Mouse (Mus musculus) c-Kit-positive CD71-positive TER-119-negative erythroid progenitor cells, embryonic 14.5 days (primary cell): ENCODE results near the gene Cyp26b1.

Experiments
- DNase-seq: peaks from one replicate; pipeline ENCODE4 v3.0.0-alpha.2; 2013; ENCODE audit warnings: low read depth

The Cyp26b1 gene

DNA sequence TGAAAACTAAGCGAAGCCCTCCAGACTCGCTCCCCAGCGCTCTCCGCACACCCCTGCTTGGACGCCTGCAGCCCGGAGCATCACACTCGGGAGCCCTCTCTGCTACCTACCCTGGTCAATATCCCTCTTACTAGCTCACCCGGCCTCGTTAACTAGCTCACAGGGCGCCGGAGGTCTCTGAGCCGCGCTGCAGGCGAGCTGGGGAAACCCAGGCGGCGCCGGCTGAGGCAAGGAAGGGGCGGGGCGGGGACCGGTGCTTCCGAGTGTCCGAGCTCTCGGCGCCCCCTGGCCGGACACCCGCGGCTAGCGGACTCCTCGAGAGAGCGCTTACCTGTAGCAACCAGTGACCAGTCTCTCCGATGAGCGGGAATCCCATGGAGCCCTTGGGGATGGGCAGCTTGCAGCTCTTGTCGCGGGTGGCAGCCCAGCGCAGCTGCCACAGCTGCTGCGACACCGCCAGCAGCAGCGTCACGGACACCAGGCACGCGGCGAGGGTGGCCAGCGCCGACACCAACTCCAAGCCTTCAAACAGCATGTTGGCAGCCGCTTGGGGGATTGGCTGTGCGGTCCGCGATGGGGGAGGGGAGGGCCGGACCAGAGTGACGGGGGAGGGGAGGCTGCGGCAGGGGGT is 6.1 kb downstream of the Cyp26b1 start:
- DNase-seq: no peak

DNA sequence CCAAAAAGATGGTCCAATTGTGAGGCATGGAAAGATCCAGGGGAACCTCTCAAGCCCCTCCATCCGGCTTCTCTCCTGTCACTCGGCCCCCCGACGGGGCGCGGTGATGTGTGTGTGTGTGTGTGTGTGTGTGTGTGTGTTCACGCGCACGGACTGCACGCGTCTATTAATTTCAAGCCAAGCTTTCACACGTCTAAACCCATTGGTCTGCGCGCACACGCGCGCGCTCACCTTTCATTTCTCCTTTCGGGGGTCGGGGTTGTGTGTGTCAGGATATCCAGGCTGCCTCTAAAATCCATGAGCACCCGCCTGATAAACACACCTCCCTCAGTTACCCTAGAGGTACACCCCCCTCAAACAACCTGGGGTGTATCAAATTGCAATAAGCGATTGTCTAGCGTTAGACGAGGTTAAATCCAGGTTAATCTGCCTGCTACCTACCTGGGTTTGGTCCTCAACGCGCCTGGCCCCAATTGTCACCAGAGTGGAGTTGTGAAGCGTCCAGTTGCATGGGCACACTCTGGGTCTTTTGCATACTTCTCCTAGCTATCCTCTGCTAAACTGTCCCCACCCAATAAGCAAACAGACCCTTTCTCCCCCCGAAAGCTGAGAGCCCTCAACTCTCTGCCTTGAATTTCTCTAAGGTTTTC is 7.0 kb downstream of the Cyp26b1 start:
- DNase-seq: no peak

DNA sequence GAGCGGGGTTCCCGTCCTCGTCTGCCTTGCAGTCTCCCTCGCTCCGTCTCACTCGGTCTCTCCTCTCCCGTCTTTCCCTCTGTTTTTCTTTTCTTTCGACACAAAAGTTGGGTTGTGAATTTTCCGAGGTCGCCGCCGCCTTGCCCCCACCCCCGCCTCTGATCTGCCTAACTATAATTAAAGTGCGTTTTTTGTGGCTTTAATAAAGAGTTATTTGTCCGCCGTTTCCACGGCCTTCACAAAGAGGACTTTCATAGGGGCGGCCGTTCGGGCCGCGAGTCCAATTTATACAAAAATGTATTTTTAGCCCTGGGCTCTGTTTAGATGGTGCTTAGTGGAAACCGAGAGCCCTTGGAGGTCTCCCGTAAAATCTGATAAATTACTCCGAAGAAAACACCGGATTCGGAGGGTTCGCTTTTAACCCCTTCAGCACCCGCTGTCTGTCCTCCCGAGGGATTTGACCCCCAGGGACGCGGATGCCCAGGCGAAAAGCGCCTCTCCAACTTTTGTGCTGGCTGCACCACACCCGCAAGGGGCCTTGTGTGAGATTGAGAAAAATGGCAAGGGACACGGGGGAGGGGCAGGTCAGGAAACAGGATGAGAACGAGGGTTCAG is 7.9 kb downstream of the Cyp26b1 start:
- no peak for DNase-seq

DNA sequence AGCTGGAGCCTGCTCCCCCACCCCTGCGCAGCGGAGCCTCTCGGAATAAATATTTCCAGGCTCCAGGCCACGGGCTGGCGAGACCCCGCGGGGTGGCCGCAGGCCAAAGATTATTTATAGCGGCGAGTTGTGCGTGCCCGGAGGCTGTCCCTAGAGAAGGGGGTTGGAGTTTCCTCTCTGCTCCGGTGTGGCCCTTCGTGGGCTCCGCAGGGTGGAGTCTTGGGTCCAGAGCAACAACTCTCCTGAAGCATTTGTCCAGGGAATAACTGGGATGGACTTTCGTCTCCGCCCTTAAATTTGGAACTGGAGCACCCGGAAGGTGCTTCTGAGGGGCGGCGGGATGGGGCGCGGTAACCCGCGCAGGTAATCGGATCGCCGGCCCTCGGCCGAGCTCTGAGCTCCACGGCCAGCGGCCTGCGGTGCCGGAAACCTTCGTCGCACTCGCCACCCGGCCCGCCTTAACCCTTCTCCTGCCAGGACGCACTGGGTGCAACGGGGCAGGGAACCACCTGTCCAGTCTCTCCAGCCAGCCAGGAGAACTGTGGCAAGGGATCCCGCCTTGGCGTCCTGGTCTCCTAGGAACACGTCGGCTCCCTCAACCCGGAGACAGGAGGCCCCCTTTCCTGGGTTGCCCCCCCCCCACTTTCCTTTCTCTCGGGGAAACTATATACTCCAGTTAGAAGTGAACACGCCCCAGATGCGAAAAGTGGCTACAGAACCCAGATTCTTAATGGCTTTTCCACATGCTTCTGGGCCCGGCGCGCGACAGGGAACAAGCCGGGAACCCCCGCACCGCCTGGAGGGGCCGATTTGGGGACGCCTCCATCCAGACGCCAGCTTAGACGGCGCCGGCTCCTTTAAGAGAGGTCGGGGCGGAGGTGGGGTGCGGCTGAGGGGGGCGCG is 8.7 kb downstream of the Cyp26b1 start:
- DNase-seq: no peak

DNA sequence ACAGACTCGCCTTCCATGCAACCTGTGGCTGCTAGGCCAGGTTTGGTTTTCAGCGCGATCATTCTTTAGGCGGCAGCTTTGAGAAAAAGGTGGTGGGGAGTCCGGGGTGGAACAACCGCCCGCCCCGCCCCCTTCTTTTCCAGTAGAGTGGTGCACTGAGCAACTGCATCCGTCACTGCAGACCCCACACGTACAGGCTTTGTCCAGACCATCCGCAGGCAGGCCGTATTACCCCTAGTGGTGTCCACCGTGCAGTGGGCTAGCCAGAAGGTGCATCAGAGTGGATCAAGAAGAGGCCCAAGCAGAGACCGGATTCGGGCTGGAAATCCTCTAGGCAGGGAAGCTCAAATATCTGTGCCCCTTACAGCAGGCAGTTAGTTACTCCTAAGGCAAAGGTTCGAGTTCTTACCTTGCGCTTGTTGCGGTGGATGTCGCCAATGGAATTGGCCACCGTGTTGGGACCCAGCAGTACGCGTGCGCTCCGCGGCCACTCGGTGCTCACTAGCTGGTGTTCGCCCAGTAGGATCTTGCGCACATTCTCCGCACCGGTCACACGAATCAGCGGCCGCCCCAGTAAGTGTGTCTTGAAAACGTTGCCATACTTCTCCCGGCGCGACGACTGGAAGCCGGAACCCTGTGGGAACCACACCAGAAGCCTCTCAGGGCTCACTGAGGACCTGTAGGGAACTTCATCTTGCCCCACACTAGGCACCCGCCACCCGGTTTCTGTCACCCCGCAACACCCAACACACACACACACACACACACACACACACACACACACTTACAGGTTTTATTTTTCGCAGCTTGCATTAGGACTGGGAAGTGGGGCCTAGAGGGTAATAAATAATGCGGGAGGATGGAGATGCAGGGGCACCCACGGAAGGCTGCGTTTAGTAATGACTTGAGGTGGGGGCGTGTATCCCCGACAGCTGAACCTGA is 9.6 kb downstream of the Cyp26b1 start:
- no peak for DNase-seq

DNA sequence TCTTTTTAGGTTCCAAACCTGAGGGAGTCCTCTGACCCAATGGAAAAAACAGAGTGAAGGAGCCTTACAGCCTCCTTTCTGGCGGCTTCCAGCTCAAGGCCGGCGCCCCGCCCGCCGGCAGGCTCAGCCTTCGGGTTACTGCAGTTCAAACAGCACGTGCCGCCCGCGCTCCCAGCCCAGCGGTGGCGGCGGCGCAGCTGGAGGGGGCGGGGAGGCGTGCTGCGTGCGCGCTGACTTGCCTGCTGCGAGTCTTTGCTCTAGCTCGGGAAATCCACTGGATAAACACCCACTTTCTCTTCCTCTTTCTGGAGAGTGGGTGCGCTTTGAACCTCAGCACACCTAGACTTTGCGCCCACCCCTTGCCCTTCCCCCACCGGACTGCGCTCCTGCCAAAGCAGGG is 10.3 kb downstream of the Cyp26b1 start:
- DNase-seq: no peak

DNA sequence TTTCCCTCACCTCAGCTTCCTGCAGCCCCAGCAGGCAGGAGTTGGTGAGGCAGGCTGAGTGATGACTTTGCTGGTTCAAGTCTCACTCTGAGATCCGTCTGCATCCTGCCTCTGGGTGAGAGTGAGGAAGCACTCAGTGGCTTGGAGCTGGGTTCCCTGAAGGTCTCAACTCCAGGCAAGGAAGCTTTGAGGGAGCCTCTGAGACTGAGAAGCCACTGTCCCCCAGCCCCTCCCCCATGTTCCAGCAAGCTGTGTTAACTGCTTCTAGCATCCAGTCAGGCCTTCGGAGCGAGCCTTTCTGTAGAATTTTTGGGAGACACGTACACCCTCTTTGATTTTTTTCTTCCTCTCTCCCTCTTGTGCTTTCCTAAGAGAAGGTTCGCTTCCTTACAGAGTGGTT is 10.9 kb downstream of the Cyp26b1 start:
- DNase-seq: no peak

DNA sequence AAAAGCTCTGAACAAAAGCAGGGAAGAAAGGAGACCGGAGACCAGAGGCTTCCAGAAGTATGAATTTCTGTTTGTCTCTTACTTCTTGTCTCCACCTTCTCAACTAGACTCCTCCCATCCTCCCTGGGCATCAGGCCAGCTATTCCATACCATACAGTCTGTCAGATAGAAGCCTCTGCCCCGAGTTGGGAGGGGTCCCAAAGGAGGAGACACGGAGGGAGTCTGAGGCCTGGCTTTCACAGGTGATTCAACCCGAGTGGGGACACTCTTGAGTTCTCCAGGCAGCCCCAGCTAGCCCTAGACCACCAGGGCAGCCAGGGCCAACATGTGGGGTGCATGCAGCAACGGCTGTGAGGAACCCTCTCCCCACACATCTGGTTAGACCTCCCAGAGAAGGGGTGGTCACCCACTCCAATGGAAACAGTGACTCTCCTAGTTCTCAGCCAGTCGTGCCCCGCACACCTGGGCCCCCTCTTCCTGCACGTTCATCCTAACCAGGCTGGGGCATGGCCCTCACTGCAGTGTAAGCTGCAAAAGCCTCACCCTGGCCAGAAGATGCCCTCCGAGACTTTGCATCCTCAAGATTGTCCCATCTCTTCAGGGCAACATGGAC is 11.8 kb downstream of the Cyp26b1 start:
- no peak for DNase-seq

DNA sequence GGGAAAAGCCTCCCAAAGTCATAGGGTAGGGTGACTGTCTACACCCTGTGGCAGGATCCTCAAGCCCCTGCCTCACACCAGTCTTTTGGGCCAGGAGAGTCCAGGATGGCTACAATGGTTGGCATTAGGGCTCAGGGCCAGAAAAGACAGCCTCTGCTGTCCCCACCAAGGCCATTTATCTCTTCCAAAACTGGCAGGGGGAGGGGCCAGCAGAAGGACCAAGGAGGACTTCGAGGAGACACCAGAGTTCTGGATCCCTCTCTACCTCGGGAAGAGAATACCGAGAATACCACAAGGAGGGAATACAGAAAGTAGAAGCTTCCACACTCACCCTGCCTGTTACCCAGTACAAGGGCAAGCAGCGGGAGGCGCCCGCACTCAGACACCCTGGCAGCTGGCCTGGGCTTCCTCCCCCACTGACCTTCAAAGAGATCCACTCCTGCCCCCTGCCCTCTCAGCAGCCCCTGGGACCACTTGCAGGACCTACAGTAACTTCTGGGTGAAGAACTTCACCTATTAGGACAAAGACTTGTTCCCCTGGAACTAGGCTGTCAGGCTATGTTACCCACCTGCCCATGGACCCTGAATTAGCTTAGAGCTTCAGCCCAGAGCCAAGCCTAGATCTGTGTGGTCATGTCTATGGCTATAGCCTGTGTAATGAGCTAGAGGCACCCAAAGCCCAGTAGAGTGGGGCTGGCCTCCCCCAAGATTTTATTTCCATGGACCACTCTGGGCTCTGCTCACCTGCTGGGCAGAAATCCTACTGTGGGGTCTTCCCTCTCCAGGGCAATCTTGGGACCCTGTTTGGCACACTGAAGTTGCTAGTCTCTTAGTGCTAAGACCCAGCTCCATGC is 12.5 kb downstream of the Cyp26b1 start:
- no peak for DNase-seq

DNA sequence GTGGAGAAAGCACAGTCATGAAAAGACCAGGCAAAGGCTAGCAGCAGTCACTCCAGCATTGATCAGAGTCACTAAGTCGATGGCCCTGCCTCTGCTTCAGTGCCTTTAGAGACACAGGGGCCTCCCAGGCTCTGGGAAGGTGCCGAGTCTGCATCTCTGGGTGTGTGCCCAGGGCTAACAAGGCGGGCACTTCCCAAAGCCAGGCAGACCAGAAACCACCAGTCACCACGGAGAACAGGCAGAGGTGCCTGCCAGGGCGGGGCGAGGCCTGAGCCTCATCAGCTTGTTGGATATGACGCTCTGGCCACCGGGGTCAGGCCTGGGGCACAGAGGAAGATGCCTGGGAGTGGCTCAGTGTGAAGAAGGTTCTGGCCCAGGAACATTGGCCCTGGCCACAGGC is 14.2 kb downstream of the Cyp26b1 start:
- DNase-seq: no peak

DNA sequence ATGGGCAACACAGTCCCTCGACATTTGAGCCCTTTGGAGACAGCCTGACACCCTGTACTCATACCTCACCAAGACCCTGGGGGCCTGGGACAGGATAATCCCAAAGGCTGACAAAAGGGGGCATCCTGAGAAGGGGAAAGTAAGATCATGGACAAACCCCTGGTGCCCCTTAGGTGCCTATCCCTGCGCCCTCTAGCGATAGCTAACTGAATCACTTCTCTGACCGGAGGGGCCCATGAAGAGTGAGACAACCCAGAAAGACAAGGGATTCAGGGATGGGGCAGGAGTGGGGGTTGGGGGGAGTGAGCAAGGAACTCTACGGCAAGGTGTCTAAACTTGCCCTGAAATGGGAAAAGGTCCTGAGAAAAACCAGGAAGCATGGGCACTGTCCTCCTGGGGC is 14.8 kb downstream of the Cyp26b1 start:
- DNase-seq: no peak

DNA sequence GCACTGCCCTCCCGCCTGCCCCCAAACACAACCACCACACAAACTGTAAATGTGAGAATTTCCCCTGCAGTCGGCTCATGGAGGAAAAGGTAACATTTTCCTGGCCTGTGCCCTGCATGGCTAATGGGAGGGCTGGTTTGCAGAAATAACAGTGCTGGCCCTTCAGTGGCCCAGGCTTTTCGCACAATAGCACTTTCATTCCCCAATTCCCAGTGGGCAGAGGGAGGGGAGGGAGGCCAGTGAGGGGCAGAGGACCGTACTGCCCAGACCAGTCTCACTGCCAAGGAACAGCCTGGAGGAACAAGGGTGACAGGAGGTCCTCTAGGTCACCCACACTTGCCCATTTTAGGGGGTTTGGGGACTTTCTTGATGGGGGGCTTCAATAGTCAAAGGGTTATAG is 15.8 kb downstream of the Cyp26b1 start:
- no peak for DNase-seq

DNA sequence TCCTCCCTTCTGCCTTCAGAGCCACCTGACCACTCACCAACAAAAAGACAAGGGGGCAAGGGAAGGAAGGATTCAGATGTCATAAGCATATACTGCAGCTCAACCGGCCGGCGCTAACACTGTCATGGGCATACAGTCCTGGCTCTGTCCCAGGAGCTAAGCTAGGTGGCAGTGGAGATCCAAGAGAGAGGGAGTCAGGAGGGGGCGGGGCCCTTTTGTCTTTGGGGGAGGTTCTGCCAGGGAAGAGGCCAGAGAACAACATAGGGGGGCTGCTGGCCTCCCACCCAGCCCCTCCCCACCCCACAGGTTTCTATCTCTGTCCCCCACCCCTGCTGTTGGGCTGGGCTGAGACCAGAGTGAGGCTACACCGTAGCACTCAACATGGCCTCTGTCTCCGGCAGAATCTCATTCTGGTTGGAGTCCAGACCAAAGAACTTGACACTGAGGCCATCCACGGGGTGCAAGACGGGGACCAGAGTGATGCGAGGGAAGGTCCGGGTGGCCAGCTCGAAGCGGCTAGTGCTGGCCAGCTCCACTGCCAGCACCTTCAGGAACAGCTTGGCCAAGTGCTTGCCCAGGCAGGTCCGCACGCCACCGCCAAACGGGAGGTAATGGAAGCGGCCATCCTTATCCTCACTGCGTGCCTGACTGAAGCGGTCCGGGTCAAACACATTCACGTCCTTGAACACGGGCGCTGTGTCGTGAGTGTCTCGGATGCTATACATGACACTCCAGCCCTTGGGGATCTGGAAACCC is 19.6 kb downstream of the Cyp26b1 start:
- no peak for DNase-seq

DNA sequence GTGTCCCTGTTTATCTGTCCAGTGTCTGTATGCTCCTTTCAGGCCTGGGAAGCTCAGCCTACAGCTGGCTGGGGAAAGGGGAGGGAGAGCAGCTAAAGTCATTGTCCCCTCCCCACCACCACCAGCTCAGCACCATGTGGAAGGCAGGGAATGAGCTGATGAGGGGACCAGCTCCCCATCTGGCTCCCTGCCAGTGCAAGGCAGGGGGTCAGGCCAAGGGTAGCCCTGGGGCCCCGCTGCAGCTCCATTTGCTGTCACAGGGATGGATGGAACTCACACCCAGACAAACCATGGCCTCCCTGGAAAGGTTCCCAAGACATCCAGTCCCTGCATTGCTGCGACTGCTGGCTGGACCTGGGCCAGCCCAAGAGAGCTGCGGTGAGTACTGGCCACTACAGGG is 23.7 kb downstream of the Cyp26b1 start:
- DNase-seq: no peak

DNA sequence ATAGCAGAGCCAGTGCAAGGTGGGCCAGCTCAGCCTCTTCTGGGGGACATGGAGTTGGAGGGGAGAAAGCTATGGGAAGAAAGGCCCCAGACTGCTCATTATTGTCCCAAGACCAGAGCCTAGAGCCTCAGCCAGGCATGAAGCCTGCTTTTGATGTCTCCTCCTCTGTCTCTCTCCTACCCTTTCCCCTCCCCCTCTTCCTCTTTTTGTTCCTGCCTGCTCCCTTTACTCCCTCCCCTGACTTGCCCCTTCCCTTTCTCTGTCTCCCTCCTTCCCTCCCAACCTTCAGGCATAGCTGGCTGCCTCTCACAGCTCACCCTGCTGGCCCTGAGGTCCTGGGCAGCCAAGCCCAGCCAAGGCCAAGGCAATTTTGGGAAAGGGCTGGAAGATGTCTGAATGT is 24.1 kb downstream of the Cyp26b1 start:
- DNase-seq: no peak

DNA sequence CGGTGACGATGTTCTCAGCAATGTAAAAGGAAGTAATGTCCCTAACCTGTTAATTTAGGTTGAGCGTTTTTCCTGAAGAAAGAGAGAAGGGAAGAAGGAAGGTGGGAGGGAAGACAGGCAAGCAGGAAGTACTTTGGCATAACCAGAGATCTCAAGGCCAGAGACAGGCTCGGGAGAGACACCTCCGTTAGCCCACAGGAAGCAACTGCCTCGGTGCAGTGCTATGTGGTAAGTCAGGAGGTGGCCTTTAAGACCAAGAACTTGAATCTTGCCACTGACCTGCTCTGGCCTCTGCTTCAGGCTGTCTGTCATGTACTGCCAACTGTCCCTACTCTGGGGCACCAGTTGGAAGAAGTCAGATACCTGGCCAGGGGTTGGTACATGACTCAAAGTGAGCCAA is 24.8 kb downstream of the Cyp26b1 start:
- no peak for DNase-seq

DNA sequence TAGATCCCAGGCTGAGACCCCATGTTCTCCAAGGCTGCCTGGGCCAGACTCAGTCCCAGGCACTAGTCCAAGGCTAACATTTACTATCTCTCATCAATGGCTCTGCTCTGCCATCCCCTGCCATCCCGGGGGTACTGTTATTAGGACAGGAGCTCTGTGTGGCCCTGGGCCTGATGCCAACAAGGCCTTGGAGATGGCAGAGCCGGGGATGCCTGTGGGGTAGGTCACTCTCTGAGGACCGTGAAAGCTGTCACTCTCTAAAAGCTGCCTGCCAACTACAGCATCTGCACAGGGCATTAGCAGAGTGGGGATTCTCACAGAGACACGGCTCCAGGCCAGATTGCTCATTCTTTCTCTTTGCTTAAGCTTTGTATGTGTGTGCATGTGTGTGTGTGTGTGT is 26.0 kb downstream of the Cyp26b1 start:
- DNase-seq: no peak

DNA sequence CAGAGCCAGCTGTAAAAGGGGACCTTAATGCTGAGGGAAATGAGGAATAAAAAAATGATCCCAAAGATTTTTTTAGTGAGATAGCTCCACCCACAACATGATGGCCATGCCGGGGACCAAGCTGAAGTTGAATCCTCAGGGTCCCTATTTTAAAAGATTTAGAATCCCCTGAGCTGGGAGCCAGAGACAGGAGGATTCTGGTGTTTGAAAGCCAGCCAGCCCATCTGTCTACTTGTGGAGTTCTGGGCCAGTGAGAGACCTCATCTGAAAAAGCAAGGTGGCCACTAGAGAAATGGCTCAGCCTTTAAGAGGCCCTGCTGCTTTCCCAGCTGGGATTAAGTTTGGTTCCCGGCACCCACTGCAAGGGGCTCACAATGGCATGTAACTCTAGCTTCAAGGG is 26.9 kb downstream of the Cyp26b1 start:
- no peak for DNase-seq

DNA sequence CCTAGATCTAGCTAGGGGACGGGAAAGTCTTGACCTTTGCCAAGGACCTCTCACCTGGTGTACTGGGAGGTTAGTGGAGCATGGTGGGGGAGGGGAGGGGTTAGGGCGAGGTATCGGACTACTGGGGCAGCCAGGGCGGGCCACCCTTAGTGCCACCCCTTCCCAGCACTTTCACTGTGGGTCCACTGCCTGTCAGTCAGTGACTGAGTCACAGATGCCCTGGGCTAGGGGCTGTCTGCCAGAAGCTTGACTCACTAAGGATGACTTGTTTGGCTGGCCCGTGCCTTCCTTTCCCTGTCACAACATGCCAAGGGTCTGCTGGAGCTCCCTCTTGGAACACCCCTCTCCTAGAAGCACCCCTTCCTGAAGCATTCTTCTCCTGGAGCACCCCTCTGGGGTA is 28.5 kb downstream of the Cyp26b1 start:
- no peak for DNase-seq

DNA sequence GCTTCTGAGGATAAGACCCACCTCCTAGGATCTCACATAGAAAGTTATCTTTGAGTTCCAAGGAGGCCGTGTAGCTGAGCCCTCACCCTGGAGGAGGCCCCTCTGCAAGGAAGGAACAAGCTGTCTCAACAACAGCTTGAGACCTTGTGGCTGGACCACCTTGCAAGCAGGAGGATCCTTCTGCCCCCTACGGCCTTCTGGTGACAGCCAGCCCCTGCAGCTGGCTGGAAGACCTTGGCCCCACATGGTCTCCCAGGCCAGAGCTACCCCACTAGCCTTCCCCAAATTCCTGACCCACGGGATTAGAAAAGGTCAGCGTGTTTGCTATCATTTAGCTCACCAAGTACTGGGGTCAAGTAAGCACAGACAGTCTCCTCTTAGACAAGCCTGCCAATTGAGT is 30.8 kb downstream of the Cyp26b1 start:
- DNase-seq: no peak
